Comparison of ENCODE assay signal across 22 mouse cellular contexts in the genomic region with DNA sequence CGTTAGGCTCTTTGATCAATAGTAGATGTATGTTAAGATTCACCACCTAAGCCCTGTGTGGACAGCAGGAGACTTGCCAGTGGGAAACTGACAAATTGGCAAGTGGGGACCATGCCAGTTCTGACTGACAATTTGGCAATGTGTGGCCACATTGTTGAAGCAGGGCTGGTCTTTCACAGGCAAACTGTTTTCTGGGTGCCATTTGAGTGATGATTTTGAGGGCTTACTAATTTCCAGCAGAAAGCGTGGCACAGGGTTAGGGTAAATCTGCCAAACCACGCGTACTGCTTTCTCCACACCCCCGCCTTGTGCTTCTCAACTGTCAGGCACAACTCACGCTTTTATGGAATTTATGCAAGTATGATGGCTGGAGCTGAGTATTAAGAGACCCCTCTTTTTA.
DNase-seq lines count a peak whose midpoint lies in the region; ATAC-seq and TF ChIP-seq lines count a peak whose summit lies in the region.
"Had no signal": no experiment of that assay in that cellular context is flagged by ENCODE, and none has a peak within 500 bp of the region (broad histone marks: within the 10 kb centered on the region; RNA-seq: fewer than 3 reads in every experiment).

No protein-coding gene starts in this region.

- no peak for TF ChIP-seq EP300 in lung, postnatal 0 days (IDR thresholded peaks at IDR 0.05)

- H3K4me1 ChIP-seq in lung, postnatal 0 days (ENCODE audit: insufficient read depth, low read depth, low read length) = no peaks in the 10 kb centered on the region
- H3K4me1 ChIP-seq in liver, embryonic 11.5 days (replicated peaks; ENCODE audit: control insufficient read depth, insufficient read depth, low read length) = no peaks in the 10 kb centered on the region
- H3K4me1 ChIP-seq: heart, embryonic 13.5 days; hindbrain, embryonic 15.5 days; limb, embryonic 13.5 days; lung, embryonic 15.5 days; midbrain, embryonic 13.5 days; neural tube, embryonic 13.5 days had no signal

- TF ChIP-seq CTCF in lung, postnatal 0 days (IDR thresholded peaks at IDR 0.05) = no peak
- TF ChIP-seq CTCF in layer of hippocampus, adult 2 months (conservative IDR thresholded peaks at IDR 0.05) = no peak

- H3K27ac ChIP-seq in lung, postnatal 0 days (ENCODE audit: low read length) = no peak overlapping the region
- no peak overlapping the region for H3K27ac ChIP-seq in layer of hippocampus, adult 2 months
- H3K27ac ChIP-seq in liver, embryonic 11.5 days (ENCODE audit: low read depth, low read length) = no peak overlapping the region
- H3K27ac ChIP-seq: heart, embryonic 13.5 days; hindbrain, embryonic 15.5 days; limb, embryonic 13.5 days; liver, embryonic 14.5 days; lung, embryonic 15.5 days; midbrain, embryonic 13.5 days; neural tube, embryonic 13.5 days had no signal

- WGBS in lung, postnatal 0 days = 67% methylated on average over 6 of the region's 6 CpGs
- 72% methylated on average over 6 of the region's 6 CpGs for WGBS in liver, embryonic 11.5 days

- DNase-seq in cerebellum, postnatal 14 days = peak; percentile 33 to 63
- DNase-seq in cerebellum, adult 11 months = no peak
- peak; percentile 10 for DNase-seq in lung, postnatal 10 days
- no peak for DNase-seq in lung, postnatal 0 days (ENCODE audit: low spot score)
- peak; percentile 17 to 22 for DNase-seq in layer of hippocampus, adult 2 months (ENCODE audit: low spot score in 2 of 2)
- DNase-seq in gastrocnemius, postnatal 25 days = no peak
- no peak for DNase-seq in thymus, postnatal 4 days
- DNase-seq in liver, embryonic 11.5 days (ENCODE audit: low spot score) = no peak
- DNase-seq: adrenal gland, postnatal 25 days; cerebellum, adult 9-10 months; heart, adult 11 months; kidney, postnatal 36 days; thymus, postnatal 14 days had no signal

- no peaks in the 10 kb centered on the region for H3K27me3 ChIP-seq in lung, postnatal 0 days (replicated peaks; ENCODE audit: insufficient read depth, low read length)
- no peaks in the 10 kb centered on the region for H3K27me3 ChIP-seq in liver, embryonic 11.5 days (replicated peaks; ENCODE audit: control insufficient read depth, insufficient read depth, low read length)
- H3K27me3 ChIP-seq: heart, embryonic 13.5 days; hindbrain, embryonic 15.5 days; limb, embryonic 13.5 days; lung, embryonic 15.5 days; midbrain, embryonic 13.5 days; neural tube, embryonic 13.5 days had no signal

- H3K36me3 ChIP-seq in lung, postnatal 0 days (ENCODE audit: insufficient read depth, low read length) = no peaks in the 10 kb centered on the region
- H3K36me3 ChIP-seq in liver, embryonic 11.5 days (ENCODE audit: control insufficient read depth, insufficient read depth, low read length) = no peaks in the 10 kb centered on the region
- H3K36me3 ChIP-seq: heart, embryonic 13.5 days; hindbrain, embryonic 15.5 days; limb, embryonic 13.5 days; lung, embryonic 15.5 days; midbrain, embryonic 13.5 days; neural tube, embryonic 13.5 days had no signal

- no peak overlapping the region for H3K9ac ChIP-seq in lung, postnatal 0 days (replicated peaks; ENCODE audit: low read depth)
- no peak overlapping the region for H3K9ac ChIP-seq in liver, embryonic 11.5 days (ENCODE audit: low read depth, low read length)
- H3K9ac ChIP-seq: heart, embryonic 13.5 days; hindbrain, embryonic 15.5 days; limb, embryonic 13.5 days; liver, embryonic 14.5 days; lung, embryonic 15.5 days; midbrain, embryonic 13.5 days; neural tube, embryonic 13.5 days had no signal

- H3K4me3 ChIP-seq in lung, postnatal 0 days (ENCODE audit: low read depth, low read length) = no peak overlapping the region
- H3K4me3 ChIP-seq in layer of hippocampus, adult 2 months = no peak overlapping the region
- H3K4me3 ChIP-seq in liver, embryonic 11.5 days (ENCODE audit: low read depth, low read length) = no peak overlapping the region
- H3K4me3 ChIP-seq: heart, embryonic 13.5 days; hindbrain, embryonic 15.5 days; limb, embryonic 13.5 days; lung, embryonic 15.5 days; midbrain, embryonic 13.5 days; neural tube, embryonic 13.5 days had no signal

- no peak overlapping the region for H3K4me2 ChIP-seq in lung, postnatal 0 days (replicated peaks; ENCODE audit: low read depth, low read length)
- no peak overlapping the region for H3K4me2 ChIP-seq in liver, embryonic 11.5 days
- H3K4me2 ChIP-seq: heart, embryonic 13.5 days; hindbrain, embryonic 15.5 days; limb, embryonic 13.5 days; lung, embryonic 15.5 days; midbrain, embryonic 13.5 days; neural tube, embryonic 13.5 days had no signal

- ATAC-seq in lung, postnatal 0 days = no peak
- ATAC-seq in liver, embryonic 11.5 days (replicated peaks; ENCODE audit: low FRiP score) = no peak
- ATAC-seq: CD4-positive, CD25-positive, alpha-beta regulatory T cell, adult 4 months; intestine, embryonic 16.5 days; midbrain, embryonic 13.5 days had no signal

- H3K9me3 ChIP-seq in lung, postnatal 0 days (ENCODE audit: low read length) = no peaks in the 10 kb centered on the region
- H3K9me3 ChIP-seq in liver, embryonic 11.5 days (ENCODE audit: control insufficient read depth, low read length) = no peaks in the 10 kb centered on the region
- H3K9me3 ChIP-seq: heart, embryonic 13.5 days; hindbrain, embryonic 15.5 days; limb, embryonic 13.5 days; lung, embryonic 15.5 days; midbrain, embryonic 13.5 days; neural tube, embryonic 13.5 days had no signal

Comparison
In these comparisons a context has a peak if more than half of its experiments do, and no peak if none do; other contexts are left out.
1. DNase-seq: peak in cerebellum, postnatal 14 days (2 of 2), lung, postnatal 10 days (single experiment) and layer of hippocampus, adult 2 months (2 of 2); none in cerebellum, adult 11 months (single experiment), lung, postnatal 0 days (single experiment), gastrocnemius, postnatal 25 days (single experiment), thymus, postnatal 4 days (single experiment) and liver, embryonic 11.5 days (single experiment).